Mouse (Mus musculus): ENCODE results near the gene Pcca. TPM values are rescaled to one million over a fixed set of nuclear protein-coding genes. Genes with fewer than 3 reads are reported as not detected.
A peak's percentile ranks its signal among the peaks of the same experiment; 100 is the strongest.
"Not testable (repeated sequence)": the region's sequence is repeated elsewhere in the genome, so short reads cannot be mapped to it uniquely, and the experiment has no call there.

The Pcca gene
- polyA plus RNA-seq, 1 experiment, result 25.1 TPM

- Histone ChIP-seq H3K36me3 (ENCODE audit: control insufficient read depth, insufficient read depth, low read length, poor library complexity, severe bottlenecking) (no peaks in the 10 kb centered on the region), H3K4me3 (ENCODE audit: low read depth, low read length) (no peak overlapping the region), H3K27me3 (ENCODE audit: control insufficient read depth, insufficient read depth, low read length, poor library complexity, severe bottlenecking) (no peaks in the 10 kb centered on the region), H3K27ac (ENCODE audit: insufficient read depth, low read length) (no peak overlapping the region), H3K9me3 (replicated peaks; ENCODE audit: control insufficient read depth, insufficient read depth, low read length, poor library complexity, severe bottlenecking) (no peaks in the 10 kb centered on the region; the same call in 1 of the 2 replicates), H3K9ac (ENCODE audit: low read depth, poor library complexity, severe bottlenecking) (no peak overlapping the region), H3K4me1 (ENCODE audit: control insufficient read depth, insufficient read depth, low read length) (no peaks in the 10 kb centered on the region)
- TF ChIP-seq EP300 (IDR thresholded peaks at IDR 0.05; ENCODE audit: insufficient read depth, low read depth, low read length) (no peak), CTCF (IDR thresholded peaks at IDR 0.05; ENCODE audit: low read depth, low read length) (peak; percentile 63)
Observed at GRCm38 (mm10) chr14:122577816-122578215, 43.7 kb downstream of the Pcca start.

GRCm38 (mm10) chr14:122582057-122582456 is 47.9 kb downstream of the Pcca start:
- no peaks in the 10 kb centered on the region; the same call in 1 of the 2 replicates for H3K9me3 ChIP-seq (replicated peaks; ENCODE audit: control insufficient read depth, insufficient read depth, low read length, poor library complexity, severe bottlenecking)
- no peaks in the 10 kb centered on the region for H3K4me1 ChIP-seq (ENCODE audit: control insufficient read depth, insufficient read depth, low read length)
- H3K27ac ChIP-seq (ENCODE audit: insufficient read depth, low read length), result no peak overlapping the region
- no peak overlapping the region for H3K4me3 ChIP-seq (ENCODE audit: low read depth, low read length)
- no peaks in the 10 kb centered on the region for H3K36me3 ChIP-seq (ENCODE audit: control insufficient read depth, insufficient read depth, low read length, poor library complexity, severe bottlenecking)
- TF ChIP-seq POLR2A (IDR thresholded peaks at IDR 0.05; ENCODE audit: insufficient read depth, low read length), result no peak
- no peak for TF ChIP-seq EP300 (IDR thresholded peaks at IDR 0.05; ENCODE audit: insufficient read depth, low read depth, low read length)
- TF ChIP-seq CTCF (IDR thresholded peaks at IDR 0.05; ENCODE audit: low read depth, low read length), result no peak
- H3K9ac ChIP-seq (ENCODE audit: low read depth, poor library complexity, severe bottlenecking), result no peak overlapping the region
- H3K27me3 ChIP-seq (ENCODE audit: control insufficient read depth, insufficient read depth, low read length, poor library complexity, severe bottlenecking), result no peaks in the 10 kb centered on the region

GRCm38 (mm10) chr14:122582491-122583077 is 48.5 kb downstream of the Pcca start:
- no peaks in the 10 kb centered on the region for H3K4me1 ChIP-seq (ENCODE audit: control insufficient read depth, insufficient read depth, low read length)
- H3K9ac ChIP-seq (ENCODE audit: low read depth, poor library complexity, severe bottlenecking), result no peak overlapping the region
- no peaks in the 10 kb centered on the region for H3K36me3 ChIP-seq (ENCODE audit: control insufficient read depth, insufficient read depth, low read length, poor library complexity, severe bottlenecking)
- no peak overlapping the region for H3K27ac ChIP-seq (ENCODE audit: insufficient read depth, low read length)
- no peaks in the 10 kb centered on the region; the same call in 1 of the 2 replicates for H3K9me3 ChIP-seq (replicated peaks; ENCODE audit: control insufficient read depth, insufficient read depth, low read length, poor library complexity, severe bottlenecking)
- TF ChIP-seq CTCF (IDR thresholded peaks at IDR 0.05; ENCODE audit: low read depth, low read length) (no peak), POLR2A (IDR thresholded peaks at IDR 0.05; ENCODE audit: insufficient read depth, low read length) (no peak), EP300 (IDR thresholded peaks at IDR 0.05; ENCODE audit: insufficient read depth, low read depth, low read length) (no peak)
- H3K27me3 ChIP-seq (ENCODE audit: control insufficient read depth, insufficient read depth, low read length, poor library complexity, severe bottlenecking), result no peaks in the 10 kb centered on the region
- H3K4me3 ChIP-seq (ENCODE audit: low read depth, low read length), result no peak overlapping the region

- not testable (repeated sequence) for H3K9ac ChIP-seq (ENCODE audit: low read depth, poor library complexity, severe bottlenecking); H3K27me3 ChIP-seq (ENCODE audit: control insufficient read depth, insufficient read depth, low read length, poor library complexity, severe bottlenecking); H3K9me3 ChIP-seq (replicated peaks; ENCODE audit: control insufficient read depth, insufficient read depth, low read length, poor library complexity, severe bottlenecking); H3K27ac ChIP-seq (ENCODE audit: insufficient read depth, low read length); H3K36me3 ChIP-seq (ENCODE audit: control insufficient read depth, insufficient read depth, low read length, poor library complexity, severe bottlenecking); H3K4me3 ChIP-seq (ENCODE audit: low read depth, low read length); H3K4me1 ChIP-seq (ENCODE audit: control insufficient read depth, insufficient read depth, low read length)
Observed at GRCm38 (mm10) chr14:122584087-122584486, 50.0 kb downstream of the Pcca start.

- Histone ChIP-seq H3K4me1 (ENCODE audit: control insufficient read depth, insufficient read depth, low read length) (no peaks in the 10 kb centered on the region), H3K4me3 (ENCODE audit: low read depth, low read length) (no peak overlapping the region), H3K9me3 (replicated peaks; ENCODE audit: control insufficient read depth, insufficient read depth, low read length, poor library complexity, severe bottlenecking) (no peaks in the 10 kb centered on the region), H3K27me3 (ENCODE audit: control insufficient read depth, insufficient read depth, low read length, poor library complexity, severe bottlenecking) (no peaks in the 10 kb centered on the region), H3K9ac (ENCODE audit: low read depth, poor library complexity, severe bottlenecking) (no peak overlapping the region), H3K27ac (ENCODE audit: insufficient read depth, low read length) (no peak overlapping the region), H3K36me3 (ENCODE audit: control insufficient read depth, insufficient read depth, low read length, poor library complexity, severe bottlenecking) (no peaks in the 10 kb centered on the region)
- no peak for TF ChIP-seq EP300 (IDR thresholded peaks at IDR 0.05; ENCODE audit: insufficient read depth, low read depth, low read length)
- TF ChIP-seq CTCF (IDR thresholded peaks at IDR 0.05; ENCODE audit: low read depth, low read length), result no peak
- TF ChIP-seq POLR2A (IDR thresholded peaks at IDR 0.05; ENCODE audit: insufficient read depth, low read length), result no peak
Observed at GRCm38 (mm10) chr14:122586942-122587341, 52.8 kb downstream of the Pcca start.

GRCm38 (mm10) chr14:122597534-122597933 is 63.4 kb downstream of the Pcca start:
- H3K27me3 ChIP-seq (ENCODE audit: control insufficient read depth, insufficient read depth, low read length, poor library complexity, severe bottlenecking), result no peaks in the 10 kb centered on the region
- TF ChIP-seq EP300 (IDR thresholded peaks at IDR 0.05; ENCODE audit: insufficient read depth, low read depth, low read length) (no peak), CTCF (IDR thresholded peaks at IDR 0.05; ENCODE audit: low read depth, low read length) (no peak), POLR2A (IDR thresholded peaks at IDR 0.05; ENCODE audit: insufficient read depth, low read length) (no peak)

More at GRCm38 (mm10) chr14:122597534-122597933, 63.4 kb downstream of the Pcca start:
- no peaks in the 10 kb centered on the region for H3K9me3 ChIP-seq (replicated peaks; ENCODE audit: control insufficient read depth, insufficient read depth, low read length, poor library complexity, severe bottlenecking)
- H3K27ac ChIP-seq (ENCODE audit: insufficient read depth, low read length), result no peak overlapping the region
- no peak overlapping the region for H3K4me3 ChIP-seq (ENCODE audit: low read depth, low read length)
- H3K9ac ChIP-seq (ENCODE audit: low read depth, poor library complexity, severe bottlenecking), result no peak overlapping the region
- no peaks in the 10 kb centered on the region for H3K36me3 ChIP-seq (ENCODE audit: control insufficient read depth, insufficient read depth, low read length, poor library complexity, severe bottlenecking)
- H3K4me1 ChIP-seq (ENCODE audit: control insufficient read depth, insufficient read depth, low read length), result no peaks in the 10 kb centered on the region

All from ES-Bruce4 (cell line).